Mouse (Mus musculus) kidney, adult 2 months (tissue): ENCODE measurements around the gene Olfr1424. TPM values are rescaled to one million over a fixed set of nuclear protein-coding genes. Genes with fewer than 3 reads are reported as not detected.
A peak's percentile ranks its signal among the peaks of the same experiment; 100 is the strongest.

Experiments used
- DNase-seq: peaks from one replicate; pipeline ENCODE4 v3.0.0; 2021
- H3K27ac ChIP-seq: fragments of 200-500 bp; 2 replicates; pipeline ENCODE4 v1.5.1; 2012; ENCODE audit warnings: low read depth, low read length, control low read depth, inconsistent platforms; ENCODE audit not compliant: insufficient read depth
- H3K27me3 ChIP-seq: fragments of 200-500 bp; replicated peaks from 2 replicates; pipeline ENCODE4 v1.6.1; 2012; ENCODE audit warnings: mild to moderate bottlenecking, moderate library complexity, low read length, inconsistent platforms; ENCODE audit not compliant: control insufficient read depth, insufficient read depth
- H3K36me3 ChIP-seq: fragments of 200-500 bp; 2 replicates; pipeline ENCODE4 v1.6.1; 2012; ENCODE audit warnings: mild to moderate bottlenecking, moderate library complexity, low read length, inconsistent platforms; ENCODE audit not compliant: control insufficient read depth, insufficient read depth
- H3K4me1 ChIP-seq: fragments of 200-500 bp; 2 replicates; pipeline ENCODE4 v1.6.1; 2011; ENCODE audit warnings: low read length; ENCODE audit not compliant: control insufficient read depth, insufficient read depth
- H3K4me3 ChIP-seq: fragments of 200-500 bp; 2 replicates; pipeline ENCODE4 v1.5.1; 2011; ENCODE audit warnings: mild to moderate bottlenecking, low read depth, low read length, control low read depth; ENCODE audit not compliant: insufficient read depth
- CTCF ChIP-seq: fragments of 200-500 bp; conservative IDR thresholded peaks from 2 replicates; pipeline ENCODE4 v1.5.1; 2011; ENCODE audit warnings: low read depth, mild to moderate bottlenecking, control low read depth, low read length, moderate library complexity, mixed read lengths; ENCODE audit not compliant: insufficient read depth, insufficient read length
- POLR2A ChIP-seq: fragments of 200-500 bp; IDR thresholded peaks from one replicate; pipeline ENCODE4 v1.6.1; 2011; ENCODE audit warnings: low read depth, low read length, control low read depth
- WGBS: fragments of 180-500 bp; shearing (Covaris S2); methylation state at CpG from one replicate; pipeline ENCODE4 v1.1.7; 2018; 5-methylcytosine and 5-hydroxymethylcytosine counted together
- polyA plus RNA-seq: library from polyadenylated mRNA; depleted of rRNA; stranded (reverse); fragments of >200 nt; gene quantifications from 2 replicates; pipeline ENCODE4 v1.2.3, GENCODE M21; 2012

Gene Olfr1424
- polyA plus RNA-seq, 1 experiment, result not detected

DNA sequence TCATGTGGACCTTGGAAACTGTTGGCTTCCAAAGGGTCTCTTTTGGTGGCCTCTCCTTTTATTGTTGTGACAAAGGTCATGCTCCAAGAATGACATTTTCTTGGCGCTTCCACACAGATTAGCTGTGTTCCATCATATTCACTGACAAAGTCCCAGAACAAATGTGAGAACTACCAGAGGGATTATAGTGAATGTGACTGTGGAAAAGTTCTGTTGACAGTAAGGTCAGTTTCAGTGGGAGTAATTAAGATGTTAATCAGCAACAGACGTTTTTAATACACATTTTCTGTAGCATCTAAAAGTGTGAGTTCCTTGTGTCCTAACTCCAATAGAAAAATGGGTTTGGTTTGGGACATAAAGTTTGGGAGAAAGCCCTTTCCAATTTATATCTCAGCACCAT lies 21.3 kb downstream of the Olfr1424 start, which contains the start of gene Olfr1423:
TSS of gene Olfr1423 (minus strand) at position 101 of the 400 bp plus-strand sequence.
- TF ChIP-seq POLR2A, result no peak
- no peak for TF ChIP-seq CTCF
- 58% methylated on average over 2 of the region's 2 CpGs for WGBS
- H3K36me3 ChIP-seq, result no peaks in the 10 kb centered on the region

DNA sequence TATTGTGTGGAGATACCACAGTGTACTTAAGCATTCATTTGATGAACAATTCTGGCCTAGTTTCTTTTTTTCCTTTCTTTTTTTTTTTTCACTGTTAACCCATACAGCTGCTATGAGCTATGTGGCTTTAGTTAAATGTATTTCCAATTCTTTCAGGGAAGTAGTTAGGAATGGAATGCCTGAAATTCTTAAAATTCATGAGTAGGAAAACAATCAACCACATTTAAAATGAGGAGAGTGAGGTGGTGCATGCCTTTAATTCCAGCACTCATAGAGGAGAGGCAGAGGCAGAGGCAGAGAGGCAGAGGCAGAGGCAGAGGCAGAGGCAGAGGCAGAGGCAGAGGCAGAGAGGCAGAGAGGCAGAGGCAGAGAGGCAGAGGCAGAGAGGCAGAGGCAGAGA lies 24.8 kb downstream of the Olfr1424 start:
- H3K27ac ChIP-seq, result no peak overlapping the region
- no peaks in the 10 kb centered on the region for H3K27me3 ChIP-seq
- no peak for DNase-seq
- no peak overlapping the region for H3K4me3 ChIP-seq
- TF ChIP-seq CTCF (no peak), POLR2A (no peak)
- no peaks in the 10 kb centered on the region for H3K4me1 ChIP-seq
- no peaks in the 10 kb centered on the region for H3K36me3 ChIP-seq

More for the DNA sequence above, 21.3 kb downstream of the Olfr1424 start, which contains the start of gene Olfr1423:
- H3K27ac ChIP-seq, result no peak within 1 kb of the TSS
- H3K4me3 ChIP-seq, result no peak within 1 kb of the TSS
- H3K27me3 ChIP-seq, result no peaks in the 10 kb centered on the region
- DNase-seq, result no peak
- no peaks in the 10 kb centered on the region for H3K4me1 ChIP-seq

DNA sequence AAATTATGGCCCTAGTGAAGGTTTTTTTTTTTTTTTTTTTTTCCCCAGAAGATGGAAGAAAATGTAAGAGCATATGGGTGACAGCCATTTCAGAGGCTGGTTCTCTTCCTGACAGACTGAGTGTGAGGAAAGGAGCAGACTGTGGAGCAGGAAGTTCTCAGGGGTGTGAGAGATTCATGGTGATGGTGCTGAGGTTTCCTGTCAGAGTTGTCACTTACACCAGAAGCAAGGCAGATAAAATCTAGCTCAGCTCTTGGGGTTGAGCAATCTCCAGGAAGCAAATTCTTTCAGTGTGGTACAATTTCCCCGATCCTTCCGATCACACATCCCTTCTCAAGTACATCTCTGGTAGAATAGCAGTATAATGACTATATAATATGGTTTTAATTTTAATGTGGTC lies 35.9 kb downstream of the Olfr1424 start:
- no peak for TF ChIP-seq CTCF
- no peak for TF ChIP-seq POLR2A
- 71% methylated on average over 2 of the region's 2 CpGs for WGBS
- H3K4me1 ChIP-seq, result no peaks in the 10 kb centered on the region
- no peaks in the 10 kb centered on the region for H3K36me3 ChIP-seq
- H3K27me3 ChIP-seq, result no peaks in the 10 kb centered on the region; the same call in 1 of the 2 replicates
- no peak overlapping the region for H3K4me3 ChIP-seq
- H3K27ac ChIP-seq, result no peak overlapping the region
- no peak for DNase-seq

DNA sequence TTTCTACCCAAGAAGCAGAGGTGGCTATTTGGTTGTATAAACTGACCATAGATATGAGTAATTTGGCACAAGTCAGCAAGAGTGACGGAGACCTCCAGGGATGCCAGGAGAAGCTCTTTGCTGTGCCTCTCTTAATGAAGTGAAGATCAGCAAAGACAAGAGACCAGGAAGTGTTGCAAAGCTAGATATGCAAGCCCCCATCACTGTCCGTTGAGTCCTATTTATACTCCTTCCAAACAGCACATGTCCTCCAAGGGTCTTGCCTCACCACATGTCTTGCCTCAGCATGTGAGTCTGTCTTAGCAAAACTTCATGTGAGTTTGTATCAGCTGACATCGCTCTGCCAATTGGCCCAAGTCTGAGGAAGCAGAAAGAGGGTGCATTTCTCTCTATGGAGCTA lies 37.1 kb downstream of the Olfr1424 start:
- Histone ChIP-seq H3K27ac (no peak overlapping the region), H3K36me3 (no peaks in the 10 kb centered on the region), H3K4me3 (no peak overlapping the region), H3K4me1 (no peaks in the 10 kb centered on the region), H3K27me3 (no peaks in the 10 kb centered on the region; the same call in 1 of the 2 replicates)
- TF ChIP-seq CTCF, result no peak
- TF ChIP-seq POLR2A, result no peak
- no peak for DNase-seq
- WGBS, result 88% methylated on average over 3 of the region's 3 CpGs

DNA sequence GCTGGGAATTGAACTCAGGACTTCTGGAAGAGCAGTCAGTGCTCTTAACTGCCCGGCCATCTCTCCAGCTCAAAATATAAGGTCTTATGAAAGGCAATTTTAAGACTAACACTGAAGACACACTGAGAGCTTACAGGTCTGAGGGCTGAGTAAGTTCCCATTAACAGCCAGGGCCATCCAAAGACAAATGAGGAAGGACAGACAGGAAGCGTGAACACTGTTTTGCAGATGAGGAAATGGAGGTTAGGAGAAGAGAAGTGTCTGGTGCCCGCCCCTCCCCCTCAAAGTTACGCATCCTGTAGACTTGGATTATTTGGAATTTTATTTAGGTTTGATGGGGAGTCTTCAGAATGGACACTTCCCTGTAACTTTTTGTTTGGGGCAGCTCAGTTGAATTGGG lies 38.3 kb downstream of the Olfr1424 start:
- H3K27me3 ChIP-seq, result no peaks in the 10 kb centered on the region
- DNase-seq, result no peak
- H3K27ac ChIP-seq, result no peak overlapping the region
- H3K4me1 ChIP-seq, result no peaks in the 10 kb centered on the region
- no peaks in the 10 kb centered on the region for H3K36me3 ChIP-seq
- WGBS, result 78% methylated on average over 4 of the region's 4 CpGs
- no peak overlapping the region for H3K4me3 ChIP-seq
- TF ChIP-seq CTCF (no peak), POLR2A (no peak)

DNA sequence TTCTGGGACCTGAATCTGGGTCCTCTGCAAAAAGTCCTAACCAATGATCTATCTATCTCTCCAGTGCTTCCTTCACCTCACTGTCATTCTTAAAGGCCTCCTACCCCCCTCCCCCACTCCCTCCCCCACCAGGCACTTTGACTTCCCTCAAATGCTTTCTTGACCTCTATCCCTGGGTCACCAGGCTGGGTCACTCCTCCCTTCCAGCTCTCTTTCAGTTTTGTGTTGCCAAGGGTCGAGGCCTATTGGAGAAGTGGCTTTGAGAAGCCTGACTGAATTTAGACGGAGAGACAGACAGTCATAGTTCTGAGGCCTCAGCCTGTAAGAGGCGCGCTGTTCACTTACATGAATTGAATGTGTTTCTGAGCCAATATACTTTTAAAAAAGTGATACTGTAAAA lies 46.3 kb downstream of the Olfr1424 start:
- H3K4me3 ChIP-seq, result no peak overlapping the region
- no peak for DNase-seq
- 73% methylated on average over 4 of the region's 4 CpGs for WGBS
- no peaks in the 10 kb centered on the region for H3K4me1 ChIP-seq
- no peaks in the 10 kb centered on the region for H3K27me3 ChIP-seq
- H3K36me3 ChIP-seq, result no peaks in the 10 kb centered on the region
- H3K27ac ChIP-seq, result no peak overlapping the region
- no peak for TF ChIP-seq CTCF
- no peak for TF ChIP-seq POLR2A

DNA sequence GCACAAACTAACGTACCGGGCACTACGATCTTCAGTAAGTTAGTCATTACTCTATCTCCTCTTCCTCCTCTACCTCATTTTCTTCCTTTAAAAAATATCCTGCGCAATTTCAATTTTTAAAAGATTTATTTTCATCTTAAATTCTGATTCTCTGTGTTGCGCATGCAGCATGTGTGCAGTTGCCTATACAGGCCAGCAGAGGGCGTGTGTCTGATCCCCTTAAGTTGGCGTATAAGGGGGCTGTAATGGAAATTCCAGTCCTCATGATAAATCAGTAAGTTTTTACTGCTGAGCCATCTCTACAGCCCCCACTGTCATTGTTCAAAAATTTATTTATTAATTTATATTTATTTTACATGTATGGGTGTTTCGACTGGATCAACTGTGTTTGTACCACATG lies 46.8 kb downstream of the Olfr1424 start:
- Histone ChIP-seq H3K4me3 (no peak overlapping the region), H3K36me3 (no peaks in the 10 kb centered on the region), H3K27me3 (no peaks in the 10 kb centered on the region), H3K4me1 (no peaks in the 10 kb centered on the region), H3K27ac (no peak overlapping the region)
- TF ChIP-seq POLR2A (no peak), CTCF (0 out of 2 replicates have a peak, but pooled peaks have one; percentile 21)
- 81% methylated on average over 8 of the region's 8 CpGs for WGBS
- no peak for DNase-seq

DNA sequence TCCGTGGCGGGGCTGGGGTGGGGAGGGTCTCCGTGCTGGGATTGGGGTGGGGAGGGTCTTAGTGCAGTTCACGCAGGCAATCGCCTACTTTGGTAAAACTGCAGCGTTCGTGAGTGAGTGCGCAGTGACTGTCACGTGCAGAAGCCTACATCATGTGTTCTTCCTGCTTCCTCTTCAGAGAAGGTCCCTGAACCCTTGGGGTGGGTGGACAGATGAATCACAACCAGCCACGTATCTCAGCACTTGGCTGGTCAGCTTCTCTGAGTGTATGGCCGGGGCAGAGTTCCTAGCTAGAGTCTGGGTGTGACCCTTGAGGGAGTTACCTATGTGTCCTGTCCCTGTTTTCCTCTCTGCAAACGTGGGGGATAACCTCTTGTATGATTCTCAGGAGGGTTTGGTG lies 49.3 kb downstream of the Olfr1424 start:
- no peak for TF ChIP-seq POLR2A
- no peak for TF ChIP-seq CTCF
- Histone ChIP-seq H3K4me1 (no peaks in the 10 kb centered on the region), H3K36me3 (no peaks in the 10 kb centered on the region), H3K27me3 (no peaks in the 10 kb centered on the region), H3K27ac (no peak overlapping the region), H3K4me3 (peak overlapping the region; percentile 4; the same call in 1 of the 2 replicates)
- DNase-seq, result peak; percentile 61
- WGBS, result 10% methylated on average over 12 of the region's 12 CpGs
